Mouse (Mus musculus): ENCODE data around the gene Rhoj. TPM values are rescaled to one million over a fixed set of nuclear protein-coding genes. Genes with fewer than 3 reads are reported as not detected.

Rhoj gene
- polyA plus RNA-seq (2015; fragmentation: Nextera tagmentation; extraction: Ambion mirVana): 59.3 and 66.2 TPM in 2 replicates

DNA sequence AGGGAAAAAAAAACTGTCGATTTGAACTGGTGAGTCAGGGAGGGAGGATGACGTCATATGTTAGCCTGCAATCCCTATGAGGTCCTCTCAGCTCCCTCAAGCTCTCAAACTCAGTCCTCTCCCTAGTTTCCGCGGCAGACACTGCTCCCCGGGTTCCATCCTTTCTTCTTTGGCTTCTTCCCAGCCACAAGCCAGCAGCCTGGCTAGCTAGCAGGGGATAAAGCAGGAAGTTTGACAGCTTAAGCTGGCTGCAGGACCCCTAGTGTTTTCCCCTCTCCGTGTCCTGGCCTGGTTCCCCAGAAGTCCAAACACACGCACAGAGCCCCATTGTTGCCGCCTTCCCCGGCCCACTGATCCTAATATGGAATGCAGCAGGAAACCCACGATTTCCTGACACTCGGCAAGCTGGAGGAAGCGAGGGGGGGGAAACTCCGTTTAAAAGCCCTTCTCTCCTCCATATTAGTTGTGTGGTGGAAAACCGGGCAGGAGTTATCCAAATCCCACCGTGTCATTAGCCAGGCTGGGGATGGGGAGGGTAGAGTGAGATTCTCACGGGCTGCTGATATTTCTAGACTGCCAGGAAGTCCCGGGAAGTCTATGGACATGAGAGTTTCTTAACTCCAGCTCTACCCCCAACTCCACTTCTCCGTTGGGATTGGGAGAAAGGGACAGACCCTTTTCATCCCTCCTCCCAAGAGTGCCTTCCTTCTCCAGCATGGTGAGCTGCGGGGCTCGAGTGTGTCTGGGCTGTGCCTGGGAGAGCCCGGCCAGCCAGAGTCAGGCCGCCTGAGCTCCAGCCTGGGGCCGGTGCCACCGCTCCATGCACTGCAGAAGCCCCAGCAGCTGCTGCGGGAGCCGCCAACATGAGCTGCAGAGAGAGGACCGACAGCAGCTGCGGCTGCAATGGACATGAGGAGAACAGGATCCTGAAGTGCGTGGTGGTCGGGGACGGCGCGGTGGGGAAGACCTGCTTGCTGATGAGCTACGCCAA lies at the start of gene Rhoj:
Gene Rhoj (plus strand): TSS at position 362 of the 991 bp plus-strand sequence.

GRCm38 (mm10) chr12:75416681-75417080 lies 108.6 kb downstream of the Rhoj start, which contains the start of gene Gphb5:
TSS of gene Gphb5 (minus strand) at chr12:75416781.

Other genes starting within 250 kb of the Rhoj start
- not detected in 2 replicates for gene Kcnh5, start 131.0 kb upstream of the Rhoj start, polyA plus RNA-seq (2015; fragmentation: Nextera tagmentation; extraction: Ambion mirVana)
- gene Gphb5, start 108.5 kb downstream of the Rhoj start, polyA plus RNA-seq (2015; fragmentation: Nextera tagmentation; extraction: Ambion mirVana): not detected in 2 replicates